Mouse (Mus musculus) CH12.LX (cell line): Measurements from ENCODE around the gene Fbxw17.

Source experiments
- CTCF ChIP-seq, 2 experiments: IDR thresholded peaks in 1 of 2; conservative IDR thresholded peaks in 1 of 2; 2 replicates each; pipeline ENCODE4 v1.5.1; 2011 to 2012; ENCODE audit warnings: low read depth in 2 of 2, low read length in 2 of 2, improper control_type of control experiment in 1 of 2, inconsistent platforms in 1 of 2, mild to moderate bottlenecking in 1 of 2, moderate library complexity in 1 of 2
- TBP ChIP-seq: conservative IDR thresholded peaks from 2 replicates; pipeline ENCODE4 v1.6.1; 2011; ENCODE audit warnings: low read depth, low read length, improper control_type of control experiment

- TF ChIP-seq CTCF (conservative IDR thresholded peaks at IDR 0.05 in 1 of 2, IDR thresholded peaks at IDR 0.05 in 1 of 2; ENCODE audit: low read depth in 2 of 2, low read length in 2 of 2) (no peak), TBP (no peak)
Observed at GRCm38 (mm10) chr13:50426686-50427085, 9.0 kb downstream of the Fbxw17 start.
